Mouse (Mus musculus) sigmoid colon, adult 10 weeks (tissue): ENCODE results near the gene Plxna3. TPM values are rescaled to one million over a fixed set of nuclear protein-coding genes. Genes with fewer than 3 reads are reported as not detected.

ENCODE experiments used
- polyA plus RNA-seq: library from polyadenylated mRNA; stranded (reverse); fragments of 350-450 nt; fragmentation: Illumina TruSeq; extraction: RNeasy Lipid Tissue Mini Kit (QIAGEN cat#74804); gene quantifications from one replicate; pipeline ENCODE4 v1.2.3, GENCODE M21; 2014; ENCODE audit warnings: low read depth, low replicate concordance

Plxna3 gene
- 1.0 TPM for polyA plus RNA-seq

GRCm38 (mm10) chrX:74328725-74329161, at the start of gene Plxna3:
Gene Plxna3, plus strand, starts transcription at chrX:74329066.

GRCm38 (mm10) chrX:74281732-74282394, 47.0 kb upstream of the Plxna3 start, which contains the start of the genes Taz and Dnase1l1:
Gene Taz, plus strand, starts transcription at chrX:74281912.
Gene Dnase1l1, minus strand, starts transcription at chrX:74282337.

GRCm38 (mm10) chrX:74296538-74297448, 32.1 kb upstream of the Plxna3 start, which contains the start of gene Atp6ap1:
Gene Atp6ap1, plus strand, starts transcription at chrX:74297097.

GRCm38 (mm10) chrX:74304867-74305700, 23.8 kb upstream of the Plxna3 start, which contains the start of gene Gdi1:
Gene Gdi1, plus strand, starts transcription at chrX:74304998.

GRCm38 (mm10) chrX:74312540-74313464, 16.1 kb upstream of the Plxna3 start, which contains the start of gene Fam50a:
Gene Fam50a, plus strand, starts transcription at chrX:74313033.

GRCm38 (mm10) chrX:74353467-74353770, 24.6 kb downstream of the Plxna3 start, which contains the start of gene Lage3:
Gene Lage3, minus strand, starts transcription at chrX:74353618.

GRCm38 (mm10) chrX:74372888-74373549, 44.2 kb downstream of the Plxna3 start, which contains the start of the genes Ubl4a and Slc10a3:
Gene Ubl4a, minus strand, starts transcription at chrX:74373218.
Gene Slc10a3, minus strand, starts transcription at chrX:74373349.

GRCm38 (mm10) chrX:74392535-74393443, 63.9 kb downstream of the Plxna3 start, which contains the start of the genes Fam3a and Ikbkg:
Gene Fam3a, minus strand, starts transcription at chrX:74393272.
Gene Ikbkg, plus strand, starts transcription at chrX:74393290.

Other genes starting within 250 kb of the Plxna3 start
- gene Opn1mw, start 201.6 kb upstream of the Plxna3 start, polyA plus RNA-seq: not detected
- 18.2 TPM for gene Mecp2, start 193.7 kb upstream of the Plxna3 start, polyA plus RNA-seq
- gene Tex28, start 161.2 kb upstream of the Plxna3 start, polyA plus RNA-seq: not detected
- not detected for gene Tktl1, start 151.8 kb upstream of the Plxna3 start, polyA plus RNA-seq
- 96.7 TPM for gene Flna, start 79.2 kb upstream of the Plxna3 start, polyA plus RNA-seq
- 42.5 TPM for gene Emd, start 74.4 kb upstream of the Plxna3 start, polyA plus RNA-seq
- gene Rpl10, start 58.3 kb upstream of the Plxna3 start, polyA plus RNA-seq: 1,296 TPM
- gene Taz, start 47.2 kb upstream of the Plxna3 start, polyA plus RNA-seq: 77.7 TPM
- gene Dnase1l1, start 46.7 kb upstream of the Plxna3 start, polyA plus RNA-seq: 53.1 TPM
- 145 TPM for gene Atp6ap1, start 32.0 kb upstream of the Plxna3 start, polyA plus RNA-seq
- gene Gdi1, start 24.1 kb upstream of the Plxna3 start, polyA plus RNA-seq: 117 TPM
- 12.3 TPM for gene Fam50a, start 16.0 kb upstream of the Plxna3 start, polyA plus RNA-seq
- gene Lage3, start 24.6 kb downstream of the Plxna3 start, polyA plus RNA-seq: 10.0 TPM
- gene Ubl4a, start 44.2 kb downstream of the Plxna3 start, polyA plus RNA-seq: 35.8 TPM
- 10.3 TPM for gene Slc10a3, start 44.3 kb downstream of the Plxna3 start, polyA plus RNA-seq
- 12.5 TPM for gene Fam3a, start 64.2 kb downstream of the Plxna3 start, polyA plus RNA-seq
- 47.1 TPM for gene Ikbkg, start 64.2 kb downstream of the Plxna3 start, polyA plus RNA-seq
- gene G6pdx, start 100.1 kb downstream of the Plxna3 start, polyA plus RNA-seq: 12.9 TPM
- not detected for gene Gm6880, start 152.3 kb downstream of the Plxna3 start, polyA plus RNA-seq
- gene Olfr1326-ps1, start 245.8 kb downstream of the Plxna3 start, polyA plus RNA-seq: not detected